Mouse (Mus musculus): ENCODE data around the gene C130074G19Rik.

DNA sequence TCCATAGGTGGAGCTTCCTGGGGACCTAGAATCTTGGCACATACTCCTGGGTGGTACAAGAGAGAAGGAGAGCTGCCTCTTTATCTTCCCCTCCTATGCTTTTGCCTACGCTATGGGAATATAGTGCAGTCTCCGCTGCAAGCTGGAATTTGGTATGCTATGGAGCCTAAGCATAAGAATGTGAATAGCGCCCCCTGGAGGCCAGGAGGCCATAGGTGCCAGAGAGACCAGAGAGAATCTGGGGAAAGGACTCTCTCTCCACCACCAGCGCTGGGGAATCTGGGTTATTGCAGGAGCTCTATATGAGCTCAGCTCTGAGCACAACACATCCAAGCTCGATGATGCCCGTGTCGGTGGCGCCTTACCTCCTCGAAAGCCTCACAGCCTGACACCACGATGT, 50.8 kb downstream of the C130074G19Rik start:
- TF ChIP-seq CTCF (IDR thresholded peaks at IDR 0.05; ENCODE audit: low read depth), result peak; percentile 76
- no peak for TF ChIP-seq EP300 (IDR thresholded peaks at IDR 0.05; ENCODE audit: low read depth)

Data from liver, embryonic 14.5 days (tissue).